Mouse (Mus musculus) liver, embryonic 14.5 days (tissue): ENCODE data around the gene 1700024G13Rik.

Experiments
- CTCF ChIP-seq: IDR thresholded peaks from 2 replicates; pipeline ENCODE4 v1.5.1; 2016; ENCODE audit warnings: antibody characterized with exemption, low read depth, control low read depth
- EP300 ChIP-seq: IDR thresholded peaks from 2 replicates; pipeline ENCODE4 v1.6.1; 2016; ENCODE audit warnings: antibody characterized with exemption, low read depth

DNA sequence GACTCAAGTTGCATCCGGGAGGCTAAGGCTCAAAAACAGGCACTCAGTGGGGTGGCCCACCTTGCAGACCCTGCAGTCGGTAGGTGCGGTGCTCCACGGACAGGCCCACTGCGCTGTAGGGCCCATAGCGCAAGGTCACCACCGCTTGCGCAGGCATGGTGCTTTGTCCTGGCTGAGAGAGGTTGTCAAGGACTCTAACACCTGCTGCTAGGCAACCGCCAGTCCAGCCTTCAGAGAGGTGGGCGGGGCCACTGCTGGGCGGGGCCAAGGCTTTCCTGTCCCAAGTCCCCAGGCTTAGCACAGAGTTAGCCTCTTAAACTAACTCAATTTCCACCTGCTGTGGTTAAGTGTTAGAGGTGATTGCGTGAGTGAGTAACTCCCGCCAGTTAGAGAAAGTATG, at the start of gene 1700024G13Rik:
- TF ChIP-seq CTCF: no peak
- no peak for TF ChIP-seq EP300
